Mouse (Mus musculus) megakaryocyte-erythroid progenitor cell, adult 5-6 weeks (primary cell): ENCODE results near the gene Gjb4. TPM values are rescaled to one million over a fixed set of nuclear protein-coding genes. Genes with fewer than 3 reads are reported as not detected.
A peak's percentile ranks its signal among the peaks of the same experiment; 100 is the strongest.

Experiments used
- ATAC-seq: replicated peaks from 2 replicates; pipeline ENCODE4 v1.8.0; 2016; ENCODE audit warnings: mild to moderate bottlenecking, inconsistent platforms; ENCODE audit not compliant: severe bottlenecking, poor library complexity, low FRiP score, low TSS enrichment
- total RNA-seq, 2 experiments: library from RNA; stranded (forward) in 1 of 2; stranded (reverse) in 1 of 2; fragments of 200-1000, 215-1000 nt in 1 of 2; fragments of >200 nt in 1 of 2; fragmentation: Nextera tagmentation in 1 of 2; gene quantifications; 2 replicates each; pipeline ENCODE4 v1.2.3; 2014 to 2017

Gjb4 gene
- total RNA-seq, 2 experiments from 2014 or later: not detected

DNA sequence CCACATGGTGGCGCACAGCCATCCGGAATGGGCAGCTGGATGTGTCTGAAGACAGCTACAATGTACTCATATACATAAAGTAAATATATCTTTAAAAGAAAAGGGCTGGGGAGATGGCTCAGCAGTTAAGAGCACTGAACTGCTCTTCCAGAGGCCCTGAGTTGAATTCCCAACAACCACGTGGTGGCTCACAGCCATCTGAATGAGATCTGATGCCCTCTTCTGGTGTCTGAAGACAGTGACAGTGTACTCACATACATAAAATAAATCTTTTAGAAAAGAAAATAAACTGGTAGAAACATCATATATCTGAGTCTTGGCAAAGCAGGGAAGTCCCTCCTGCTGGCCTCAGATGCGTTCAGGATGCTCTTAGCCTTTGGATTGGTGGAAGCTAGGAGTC lies 36.7 kb downstream of the Gjb4 start:
- ATAC-seq: no peak

- ATAC-seq: no peak
Observed at GRCm38 (mm10) chr4:127315753-127316152, 38.1 kb downstream of the Gjb4 start.

DNA sequence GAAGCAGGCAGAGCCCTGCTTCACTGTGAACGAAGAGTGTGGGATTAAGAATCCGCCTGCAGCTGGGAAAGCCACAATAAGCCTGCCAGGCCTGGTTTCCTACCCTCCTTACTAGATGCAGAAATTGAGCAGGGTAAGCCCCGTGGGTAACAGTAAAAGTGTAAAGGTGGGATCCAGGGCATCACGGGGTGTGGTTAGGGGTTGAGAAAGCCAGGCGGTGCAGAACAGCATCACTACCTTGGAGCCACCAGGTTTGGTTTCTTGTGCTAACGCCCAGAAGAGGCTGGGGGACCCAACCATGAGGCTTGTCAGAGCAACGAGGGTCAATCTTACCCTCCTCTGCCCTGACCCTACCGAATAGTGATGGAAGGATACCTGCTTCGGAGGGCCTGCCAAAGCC lies 39.3 kb downstream of the Gjb4 start:
- no peak for ATAC-seq

DNA sequence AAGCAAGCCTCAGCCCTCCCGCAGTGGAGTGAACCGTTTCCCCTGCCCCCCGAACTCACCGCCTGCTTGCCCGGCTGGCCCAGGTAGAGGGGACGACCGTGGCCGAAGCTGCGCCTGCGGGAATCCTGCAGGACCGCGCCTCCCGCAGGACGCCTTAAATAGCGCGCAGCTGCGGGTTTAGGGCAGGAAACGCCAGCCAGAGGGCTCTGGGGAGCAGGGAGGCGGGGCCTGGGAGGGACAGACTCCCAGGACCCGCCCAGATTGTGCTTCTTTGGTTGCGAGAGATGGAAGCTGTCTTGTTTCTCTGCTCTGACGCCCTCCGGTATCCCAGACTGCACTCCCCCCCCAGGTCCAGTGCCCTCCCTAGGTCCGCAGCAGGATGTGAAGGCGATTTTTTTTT lies 40.0 kb downstream of the Gjb4 start, which contains the start of gene Gja4:
Gene Gja4, minus strand, starts transcription at position 179 of the 400 bp plus-strand sequence.
- ATAC-seq: peak; percentile 84

DNA sequence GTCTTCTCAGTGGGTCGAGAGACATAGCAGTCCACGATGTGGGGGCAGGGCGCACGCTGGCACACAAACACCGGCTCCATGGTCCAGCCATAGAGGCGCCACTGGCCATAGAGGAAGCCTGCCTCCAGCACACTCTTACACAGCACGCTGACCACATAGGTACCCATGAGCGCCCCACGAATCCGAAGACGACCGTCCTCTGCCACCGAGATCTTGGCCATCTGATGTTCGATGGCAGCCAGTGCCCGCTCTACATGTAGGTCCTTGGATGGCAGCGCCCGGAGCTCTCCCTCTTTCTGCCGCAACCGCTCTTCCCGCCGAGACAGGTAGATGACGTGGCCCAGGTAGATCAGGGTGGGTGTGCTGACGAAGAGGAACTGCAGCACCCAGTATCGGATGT lies 41.5 kb downstream of the Gjb4 start:
- no peak for ATAC-seq

DNA sequence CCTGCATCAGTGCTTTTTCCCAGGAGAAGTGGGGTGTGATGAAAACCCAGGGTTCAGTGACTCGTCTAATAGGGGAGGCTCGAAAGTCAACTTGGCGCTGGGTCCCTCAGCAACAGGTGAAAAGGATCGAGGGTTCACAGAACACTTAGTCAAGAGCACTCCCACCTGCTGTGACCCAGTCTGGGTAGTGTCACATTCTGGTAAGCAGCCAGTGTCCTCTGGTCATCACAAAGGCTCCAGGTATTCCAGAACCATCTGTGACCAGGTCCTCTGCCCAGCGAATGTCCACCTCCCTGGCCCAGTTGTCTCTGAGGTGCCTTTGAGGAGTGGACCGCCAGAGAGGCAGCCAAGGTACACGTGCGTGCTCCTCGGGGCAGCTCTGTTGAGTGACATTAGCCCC lies 42.3 kb downstream of the Gjb4 start:
- no peak for ATAC-seq

DNA sequence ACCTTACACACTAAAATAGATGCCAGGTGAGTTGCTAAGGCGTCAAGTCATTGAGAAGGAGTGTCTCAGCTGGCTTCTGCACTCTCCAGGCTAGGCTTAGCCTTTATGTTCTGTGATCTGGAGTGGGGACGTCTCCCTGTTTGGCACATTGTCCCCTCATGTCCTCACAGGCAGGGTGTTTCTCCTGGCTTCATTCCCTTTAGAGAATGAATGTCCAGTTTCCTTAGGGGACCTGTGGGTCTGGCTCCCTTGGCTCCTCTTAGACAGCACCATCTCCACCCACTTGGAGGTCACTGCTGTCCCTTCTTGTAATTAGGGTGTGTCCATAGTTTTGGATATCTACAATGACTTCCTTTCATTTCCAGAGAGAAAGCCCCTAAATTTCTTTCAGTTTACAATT lies 47.0 kb downstream of the Gjb4 start:
- ATAC-seq: no peak

DNA sequence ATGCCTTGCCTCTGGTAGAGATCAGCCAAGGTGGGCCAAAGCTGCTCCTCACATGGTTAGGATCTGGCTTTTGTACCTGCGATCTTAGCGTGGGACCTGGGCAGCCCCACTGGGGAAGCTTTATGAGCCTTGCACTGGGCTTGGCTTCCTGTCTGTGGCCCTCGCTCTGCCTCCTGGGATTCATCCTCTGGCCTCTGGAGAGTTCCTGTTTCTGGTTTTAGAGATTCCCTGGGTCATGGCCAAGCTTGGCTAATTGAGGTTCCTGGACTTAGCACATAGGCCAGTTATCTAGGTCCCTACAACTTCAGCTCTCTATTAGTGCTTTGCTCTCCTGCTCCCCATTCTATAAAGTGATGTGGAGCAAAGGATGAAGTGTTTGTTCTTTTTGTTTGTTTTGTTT lies 50.1 kb downstream of the Gjb4 start:
- no peak for ATAC-seq

Other genes with a start within 250 kb of the Gjb4 start
- 5.3 and 8.9 TPM in 2 replicates for gene Tmem35b, start 230.4 kb downstream of the Gjb4 start, total RNA-seq (2014; fragmentation: Nextera tagmentation)
- 6.2 and 7.9 TPM in 2 replicates for gene Tmem35b, start 230.4 kb downstream of the Gjb4 start, total RNA-seq (2017)
- not detected in 2 replicates for gene Dlgap3, start 184.9 kb downstream of the Gjb4 start, total RNA-seq (2014; fragmentation: Nextera tagmentation)
- gene Dlgap3, start 184.9 kb downstream of the Gjb4 start, total RNA-seq (2017): not detected in 2 replicates
- 22.7 and 25.5 TPM in 2 replicates for gene Smim12, start 110.3 kb downstream of the Gjb4 start, total RNA-seq (2014; fragmentation: Nextera tagmentation)
- 28.9 and 29.2 TPM in 2 replicates for gene Smim12, start 110.3 kb downstream of the Gjb4 start, total RNA-seq (2017)
- gene Gja4, start 40.0 kb downstream of the Gjb4 start, total RNA-seq (2014; fragmentation: Nextera tagmentation): not detected in 2 replicates
- not detected in 2 replicates for gene Gja4, start 40.0 kb downstream of the Gjb4 start, total RNA-seq (2017)
- gene Gjb3, start 23.2 kb downstream of the Gjb4 start, total RNA-seq (2014; fragmentation: Nextera tagmentation): not detected in 2 replicates
- not detected in 2 replicates for gene Gjb3, start 23.2 kb downstream of the Gjb4 start, total RNA-seq (2017)
- not detected in 2 replicates for gene Gjb5, start 4.1 kb upstream of the Gjb4 start, total RNA-seq (2014; fragmentation: Nextera tagmentation)
- not detected in 2 replicates for gene Gjb5, start 4.1 kb upstream of the Gjb4 start, total RNA-seq (2017)